Mouse (Mus musculus): ENCODE measurements at regions not wholly inside any gene's neighbourhood (a gene's known extent, or its start where the extent isn't known, plus 50 kb on each side); places are given as distances from the start of the nearest gene placed in this dataset.
A peak's percentile ranks its signal among the peaks of the same experiment; 100 is the strongest.

DNA sequence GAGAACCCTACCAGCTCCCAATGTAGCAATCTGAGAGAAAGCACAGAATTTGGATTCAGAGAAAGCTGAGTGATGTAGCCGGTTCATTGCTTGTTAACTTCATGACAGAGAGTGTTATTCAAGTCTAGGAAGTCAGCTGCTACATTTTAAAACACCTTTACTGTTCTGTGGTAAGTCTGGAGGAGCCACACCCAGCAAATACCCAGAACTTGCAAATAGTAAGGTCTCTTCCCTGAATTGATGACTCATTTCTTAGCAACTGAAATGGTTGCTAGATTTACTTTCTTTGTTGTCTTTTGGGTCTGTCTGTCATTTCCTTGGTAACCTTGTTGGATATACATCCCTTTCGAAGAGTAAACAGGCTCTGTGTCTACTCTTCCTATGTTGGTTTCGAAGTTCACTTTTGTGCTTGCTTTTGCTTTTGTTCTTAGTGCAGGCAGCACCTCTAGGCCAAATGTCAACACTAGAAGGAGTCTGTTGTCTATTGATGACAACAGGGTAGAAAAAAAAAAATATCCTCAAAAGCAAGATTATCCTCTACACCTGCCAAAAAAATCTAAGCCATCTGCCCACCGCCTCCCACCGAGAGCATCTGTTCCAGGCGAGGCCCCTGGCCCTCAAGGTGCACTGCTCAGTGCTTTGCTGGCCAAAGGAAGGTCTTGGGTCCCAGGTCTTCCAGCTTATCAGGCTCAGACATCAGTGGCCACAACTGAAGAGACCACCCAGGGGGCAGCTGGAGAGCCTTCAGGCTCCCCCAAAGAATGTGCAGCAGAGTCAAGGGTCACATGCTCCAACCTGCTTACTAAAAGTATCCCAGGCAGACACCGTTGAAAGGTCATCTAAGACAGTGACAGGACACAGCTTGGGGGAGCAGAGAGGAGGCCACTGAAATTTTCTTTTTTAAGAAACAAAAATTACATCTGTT is 372.3 kb upstream of the Nfe2l3 start:
- DNase-seq (ENCODE audit: low read depth) = peak; percentile 28

DNA sequence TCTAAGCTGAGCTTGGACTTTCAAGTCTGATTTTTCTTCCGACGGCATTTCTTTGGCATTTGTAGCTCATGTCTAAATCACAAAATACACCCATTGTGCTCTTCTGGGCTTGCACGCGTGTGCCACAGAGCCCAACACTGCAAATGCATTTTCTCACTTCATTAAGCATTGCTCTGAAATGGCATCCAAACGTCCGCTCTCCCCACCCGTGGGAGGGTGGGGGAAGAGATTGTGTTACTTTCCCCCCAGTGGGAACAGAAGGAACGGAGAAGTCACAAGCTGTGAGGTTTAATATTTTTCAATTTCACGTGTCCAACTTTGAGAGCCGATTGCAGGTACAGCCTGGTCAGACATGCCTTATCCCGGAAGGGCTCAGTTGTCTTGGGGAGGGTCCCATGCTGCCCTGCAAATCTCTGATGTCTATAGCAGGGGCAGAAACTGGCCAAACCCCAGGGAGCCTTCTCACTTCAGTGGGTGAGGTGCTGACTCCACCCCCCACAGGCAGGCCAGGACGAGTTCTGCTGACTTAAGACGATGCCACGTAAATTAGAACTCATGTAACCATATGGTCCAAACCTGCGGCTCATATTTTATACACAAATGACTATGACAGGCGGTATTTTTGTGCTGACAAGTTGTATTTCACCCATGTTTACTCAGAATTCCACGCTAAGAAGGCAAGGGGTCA is 371.5 kb upstream of the Nfe2l3 start:
- peak; percentile 64 for DNase-seq (ENCODE audit: low read depth)

DNA sequence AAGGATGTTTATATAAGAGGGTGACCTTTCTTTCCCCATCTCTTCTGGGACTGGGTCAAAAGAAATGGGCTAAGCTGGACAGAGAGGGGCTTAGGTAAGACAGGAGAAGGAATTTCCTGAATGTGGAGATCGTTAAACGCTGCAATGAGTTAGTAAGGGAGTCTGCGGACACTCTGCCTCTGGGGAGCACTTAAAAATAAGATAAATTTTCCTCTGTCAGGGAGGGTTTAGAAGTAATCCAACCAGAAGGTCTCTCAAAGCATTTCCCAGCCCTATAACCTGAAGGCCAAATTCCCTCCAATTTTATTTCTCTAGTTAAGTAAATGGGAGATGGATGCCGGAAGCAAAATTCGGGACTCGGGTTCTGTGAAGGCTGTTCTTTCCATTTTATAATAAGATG is 367.3 kb upstream of the Nfe2l3 start:
- DNase-seq (ENCODE audit: low read depth) = no peak

DNA sequence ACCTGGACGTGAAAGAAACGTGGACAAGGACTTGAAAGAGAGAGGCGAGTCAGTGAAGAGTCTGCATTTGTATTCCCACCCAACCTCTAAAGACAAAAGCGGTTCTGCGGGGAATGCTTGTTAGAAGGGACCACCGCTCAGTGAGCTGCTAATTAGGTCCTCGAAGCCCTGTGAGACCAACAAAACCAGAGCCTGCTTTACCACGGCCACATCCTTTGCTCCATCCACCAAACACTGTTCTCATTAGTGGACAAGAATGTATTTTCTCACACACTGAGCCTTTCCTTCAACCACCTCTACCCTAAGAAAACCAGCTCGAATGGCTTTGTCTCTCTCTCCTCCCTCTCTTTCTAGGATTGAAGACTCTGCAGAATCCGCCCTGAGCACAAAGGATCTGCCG is 365.1 kb upstream of the Nfe2l3 start:
- DNase-seq (ENCODE audit: low read depth) = no peak

DNA sequence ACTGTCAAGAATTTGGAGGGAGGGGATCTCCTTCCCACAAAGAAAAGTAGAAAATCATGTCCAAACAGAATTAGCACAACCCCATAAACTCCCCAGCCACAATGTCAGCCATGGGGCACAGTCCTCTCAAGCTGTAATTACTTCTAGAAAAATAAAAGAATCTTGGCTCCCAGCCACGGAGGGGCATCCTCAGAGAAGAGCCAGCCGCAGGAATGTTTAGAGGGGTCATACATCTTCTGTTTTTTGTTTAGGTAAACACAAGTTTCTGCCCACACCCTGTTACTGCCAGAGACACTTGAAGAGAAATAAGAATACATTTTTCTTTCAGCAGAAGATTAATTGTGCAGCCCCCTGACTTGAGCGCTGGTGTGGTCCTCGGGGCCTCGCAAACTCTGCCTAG is 362.5 kb upstream of the Nfe2l3 start:
- DNase-seq (ENCODE audit: low read depth) = no peak

DNA sequence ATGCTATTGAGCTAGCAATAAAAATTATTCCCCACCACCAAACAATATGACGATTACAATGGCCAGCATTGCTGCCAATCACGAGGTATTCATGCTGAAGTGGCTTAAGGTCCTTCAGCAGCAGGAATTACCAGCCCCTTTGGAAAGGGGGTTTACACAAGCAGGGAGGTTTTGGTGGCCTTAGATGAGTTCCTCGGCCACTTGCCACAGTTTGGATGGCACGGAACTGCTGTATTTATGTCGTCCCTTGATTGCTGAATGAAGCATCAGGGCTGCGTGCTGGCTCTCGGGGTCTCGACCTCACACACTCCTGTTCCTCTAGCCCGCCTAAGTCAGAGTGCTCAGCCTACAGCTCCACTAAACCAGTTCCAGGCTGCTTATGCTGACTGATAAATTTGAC is 361.2 kb upstream of the Nfe2l3 start:
- DNase-seq (ENCODE audit: low read depth) = no peak

DNA sequence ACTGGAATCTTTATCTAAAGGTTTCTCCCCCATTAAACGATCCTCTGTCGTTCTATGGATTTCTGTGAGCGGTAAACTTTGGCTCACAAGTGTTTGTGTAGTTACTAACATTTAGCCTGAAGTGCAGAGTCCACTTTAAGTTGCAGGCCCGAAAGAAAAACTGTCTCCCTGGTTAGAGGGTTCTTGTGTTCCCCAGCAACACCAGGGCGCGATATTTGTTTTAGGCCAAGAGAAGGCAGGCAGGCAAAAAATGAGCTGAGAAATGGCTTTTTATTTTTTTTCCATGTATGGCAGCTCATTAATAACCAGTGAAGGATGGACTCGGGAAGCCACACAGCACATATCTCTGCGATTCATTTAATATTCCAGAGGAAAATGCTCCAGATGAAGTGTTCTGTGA is 357.4 kb upstream of the Nfe2l3 start:
- DNase-seq (ENCODE audit: low read depth) = no peak

DNA sequence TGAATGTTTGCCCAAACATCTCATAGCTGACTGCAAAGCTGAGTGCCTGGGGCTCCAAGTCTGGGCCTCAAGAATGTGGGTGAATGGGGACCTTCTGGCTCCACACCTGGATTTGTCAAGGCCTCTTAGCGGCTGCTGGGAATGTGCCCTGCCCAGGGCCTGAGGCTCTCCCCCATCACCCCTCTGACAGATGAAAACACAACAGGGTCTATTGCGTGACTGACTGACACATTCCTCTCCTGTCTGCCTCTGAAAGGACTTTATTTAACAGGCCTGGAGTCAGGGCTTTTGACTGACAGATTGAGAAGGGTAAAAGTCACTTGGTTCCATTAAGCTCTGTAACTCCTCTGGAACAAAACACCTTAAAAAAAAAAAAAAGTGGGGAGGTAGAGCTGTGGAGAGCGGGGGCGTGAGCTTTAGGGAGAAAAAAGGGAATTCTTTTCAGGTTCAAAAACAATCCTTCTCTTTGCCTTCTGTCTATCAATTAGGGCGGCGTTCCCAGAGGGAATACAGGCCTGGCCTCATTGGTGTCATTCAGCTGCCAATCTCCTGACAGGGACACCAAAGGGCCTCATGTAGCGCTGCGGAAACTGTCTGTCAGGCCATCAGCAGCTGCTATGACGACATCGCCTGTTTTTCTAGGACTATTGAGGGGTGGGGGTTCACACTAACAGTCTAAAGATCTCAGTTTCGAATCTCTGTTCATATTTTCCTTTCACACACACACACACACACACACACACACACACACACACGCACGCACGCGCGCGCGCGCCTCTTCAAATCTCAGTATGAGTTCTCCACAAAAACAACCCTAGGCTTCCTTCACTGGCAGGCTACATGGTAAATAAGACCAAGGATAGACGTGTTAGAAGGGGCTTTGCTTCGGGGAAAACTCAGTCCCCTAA is 355.4 kb upstream of the Nfe2l3 start:
- peak; percentile 93 for DNase-seq (ENCODE audit: low read depth)

DNA sequence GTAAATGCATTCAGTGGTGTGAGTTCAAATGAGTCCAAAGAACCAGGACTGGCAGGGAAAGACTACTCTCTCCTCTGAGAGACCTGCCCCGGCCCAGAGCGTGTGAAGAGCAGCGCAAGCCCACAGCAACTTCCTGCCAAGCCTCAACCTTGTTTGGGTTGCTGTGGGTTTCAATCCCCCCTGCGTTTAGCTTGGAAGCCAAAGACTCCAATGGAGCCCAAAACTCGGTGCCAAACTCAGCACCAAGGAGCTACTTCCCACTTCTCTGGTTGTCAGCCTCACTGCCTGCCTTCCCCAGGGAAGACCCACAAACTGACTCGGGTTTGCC is 354.7 kb upstream of the Nfe2l3 start:
- DNase-seq (ENCODE audit: low read depth) = peak; percentile 87

DNA sequence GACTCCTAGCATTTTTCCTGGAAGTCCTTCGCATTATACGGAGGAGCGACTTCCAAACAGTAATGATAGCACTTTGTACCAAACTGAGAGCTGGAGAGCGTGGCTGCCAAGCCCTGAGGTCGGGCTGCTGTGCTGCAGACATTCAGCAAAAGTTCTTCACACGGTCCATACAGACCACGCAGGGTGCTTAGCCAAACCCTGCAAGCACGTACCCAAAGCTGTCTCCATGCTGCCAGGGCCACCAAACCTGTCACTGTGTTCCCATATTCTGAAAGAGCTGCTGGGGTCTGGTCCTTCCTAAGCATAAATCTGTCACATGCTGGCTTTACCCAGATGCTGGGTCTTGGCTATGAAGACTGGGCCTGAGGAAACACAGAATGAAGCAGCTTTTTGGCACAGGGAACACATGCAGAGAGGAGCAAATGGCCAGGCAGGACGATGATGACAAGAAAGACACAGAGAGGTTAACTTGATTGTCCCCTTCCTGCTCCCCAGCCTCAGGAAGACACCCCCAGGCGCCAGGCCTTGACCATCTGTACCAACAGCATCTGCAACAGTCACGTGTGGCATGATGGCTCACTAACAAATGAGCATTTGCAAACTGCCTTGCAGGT is 354.0 kb upstream of the Nfe2l3 start:
- no peak for DNase-seq (ENCODE audit: low read depth)

DNA sequence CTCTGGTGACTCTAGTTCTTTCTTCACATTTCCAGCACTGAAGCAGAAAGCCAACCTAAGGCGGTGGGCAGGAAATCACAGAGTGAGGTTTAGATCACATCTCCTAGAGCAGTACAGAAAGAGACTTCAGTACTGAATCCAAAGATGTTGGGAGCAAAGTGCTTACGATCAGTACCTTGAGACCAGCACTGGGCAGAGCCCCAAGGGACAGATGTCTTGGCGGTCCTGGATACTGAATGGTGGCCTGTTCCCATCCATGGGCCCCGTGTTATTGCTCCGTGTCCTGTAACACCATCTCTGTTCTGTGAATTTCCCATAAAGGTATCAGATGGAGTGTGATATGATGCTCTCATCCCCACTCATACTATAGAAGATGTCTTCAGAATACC is 353.5 kb upstream of the Nfe2l3 start:
- DNase-seq (ENCODE audit: low read depth) = no peak

DNA sequence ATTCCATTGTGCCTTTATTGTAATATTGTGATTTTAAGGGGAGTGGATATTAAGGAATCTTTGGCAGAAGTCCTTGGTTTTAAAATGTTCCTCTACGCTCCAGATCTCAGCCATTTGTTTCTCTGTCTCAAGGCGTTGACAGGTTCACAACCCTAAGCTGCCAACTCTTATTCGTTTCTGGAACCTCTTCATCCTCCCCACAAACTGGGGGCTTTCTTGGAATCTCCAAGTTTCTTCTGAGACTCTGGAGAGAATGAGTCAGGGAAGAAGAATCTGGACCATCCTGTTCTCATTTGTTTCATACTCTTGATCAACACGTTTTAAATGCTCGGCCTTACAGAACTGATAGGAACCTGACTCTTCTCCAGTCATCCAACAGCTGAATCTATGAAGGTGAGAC is 351.4 kb upstream of the Nfe2l3 start:
- DNase-seq (ENCODE audit: low read depth) = peak; percentile 27

DNA sequence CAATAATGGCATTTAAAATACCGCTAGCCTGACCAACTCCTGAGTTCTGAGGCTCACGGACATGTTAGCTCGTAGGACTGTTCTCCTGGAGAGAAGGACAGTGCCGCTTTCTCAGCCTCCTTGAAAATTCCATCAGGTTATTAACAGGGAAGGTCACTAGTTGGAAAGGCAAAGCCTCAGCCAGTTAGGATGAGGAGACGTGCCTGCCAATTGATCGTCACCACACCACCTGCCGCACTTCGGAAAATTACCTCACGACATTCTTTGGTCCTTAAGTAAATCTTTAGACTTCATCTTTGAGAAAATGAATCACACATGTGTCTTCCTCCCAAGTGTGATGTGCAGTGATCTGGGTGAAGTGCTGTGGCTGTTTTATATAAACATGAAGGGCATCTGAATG is 347.8 kb upstream of the Nfe2l3 start:
- DNase-seq (ENCODE audit: low read depth) = no peak

DNA sequence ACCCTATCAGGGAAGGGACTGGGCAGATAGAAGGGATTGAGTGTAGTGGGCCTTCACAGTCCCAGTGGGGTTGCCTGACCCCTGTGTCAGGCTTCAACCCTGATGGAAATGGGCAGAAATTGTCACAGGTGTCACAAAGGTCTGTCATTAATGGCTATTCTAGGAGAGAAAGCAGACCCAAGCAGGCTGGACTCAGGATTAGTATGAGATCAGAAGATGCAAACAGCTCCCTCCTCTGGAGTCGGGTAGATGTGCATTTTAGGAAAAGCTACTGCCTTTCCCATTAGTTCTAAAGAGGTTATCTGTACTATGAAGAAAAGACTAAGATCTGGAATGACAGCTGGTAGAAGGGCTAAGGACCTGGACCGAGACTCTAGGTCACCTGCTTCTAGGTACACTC is 346.9 kb upstream of the Nfe2l3 start:
- no peak for DNase-seq (ENCODE audit: low read depth)

DNA sequence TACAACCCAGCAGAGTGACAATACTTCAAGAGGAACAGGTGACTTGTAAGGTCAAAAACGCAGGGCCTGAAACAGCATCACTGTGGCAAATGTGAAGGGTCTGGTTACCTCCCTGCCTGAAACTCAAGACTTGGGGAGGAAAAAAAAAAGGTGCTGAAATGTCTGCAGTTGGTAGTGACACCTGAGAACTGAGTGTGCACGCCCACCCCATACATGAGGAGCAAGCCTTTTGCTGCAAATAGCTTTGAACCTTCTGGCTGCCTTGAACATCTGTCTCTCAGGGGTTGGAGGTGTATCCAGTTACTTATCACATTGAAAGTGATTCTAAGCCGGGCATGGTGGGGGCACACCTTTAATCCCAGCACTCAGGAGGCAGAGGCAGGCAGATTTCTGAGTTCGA is 346.1 kb upstream of the Nfe2l3 start:
- DNase-seq (ENCODE audit: low read depth) = no peak

DNA sequence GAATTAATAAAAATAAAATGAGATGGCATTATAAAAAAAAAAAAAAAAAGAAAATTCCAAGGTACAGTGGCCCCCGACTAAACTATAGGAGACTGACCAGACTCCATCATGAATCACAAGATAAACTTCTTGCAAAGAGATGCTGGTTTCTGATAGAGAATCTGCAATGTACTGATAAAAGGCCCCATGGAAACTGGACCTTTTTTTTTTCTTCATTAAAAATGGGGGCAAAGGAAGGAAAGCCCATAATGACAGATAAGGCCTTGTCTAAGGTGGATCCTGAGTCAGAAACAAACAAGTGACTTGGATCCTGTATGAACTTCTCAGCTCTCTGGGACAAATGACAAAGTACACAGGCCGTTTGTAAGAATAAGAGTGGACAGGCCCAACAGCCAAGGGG is 344.7 kb upstream of the Nfe2l3 start:
- no peak for DNase-seq (ENCODE audit: low read depth)

DNA sequence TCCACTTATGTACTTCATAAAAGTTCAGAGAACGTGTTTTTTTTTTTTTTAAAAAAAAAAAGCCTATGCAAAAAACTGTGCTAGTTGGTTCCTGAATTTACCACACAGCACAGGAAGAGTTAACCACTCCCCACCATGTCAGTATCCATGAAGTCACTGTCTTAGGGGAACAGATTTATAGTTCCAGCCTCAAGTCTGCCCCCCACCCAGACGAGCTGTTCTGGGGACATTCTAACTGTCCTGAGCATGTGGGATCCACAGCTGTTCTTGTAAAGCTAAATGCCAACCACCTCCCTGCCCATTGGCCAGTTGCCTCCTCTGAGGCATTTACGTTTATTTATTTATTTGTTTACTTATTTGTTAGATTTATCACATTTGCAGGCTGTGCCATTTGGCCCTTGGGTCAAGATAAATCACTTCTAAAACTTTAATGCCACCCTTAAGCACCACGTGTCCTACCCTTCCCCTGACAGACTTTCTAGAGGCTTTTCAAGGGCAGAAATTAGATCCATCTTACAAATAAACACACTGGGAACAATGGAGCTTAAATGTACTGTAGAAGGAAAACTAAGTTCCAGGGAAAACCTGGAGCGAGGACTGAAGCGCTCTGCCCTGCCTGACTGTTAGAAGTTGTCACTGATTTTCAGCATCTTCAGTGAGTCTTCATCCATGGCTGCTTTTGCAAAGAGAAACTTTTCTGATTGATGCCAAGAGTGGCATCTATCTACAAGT is 343.7 kb upstream of the Nfe2l3 start:
- no peak for DNase-seq (ENCODE audit: low read depth)

DNA sequence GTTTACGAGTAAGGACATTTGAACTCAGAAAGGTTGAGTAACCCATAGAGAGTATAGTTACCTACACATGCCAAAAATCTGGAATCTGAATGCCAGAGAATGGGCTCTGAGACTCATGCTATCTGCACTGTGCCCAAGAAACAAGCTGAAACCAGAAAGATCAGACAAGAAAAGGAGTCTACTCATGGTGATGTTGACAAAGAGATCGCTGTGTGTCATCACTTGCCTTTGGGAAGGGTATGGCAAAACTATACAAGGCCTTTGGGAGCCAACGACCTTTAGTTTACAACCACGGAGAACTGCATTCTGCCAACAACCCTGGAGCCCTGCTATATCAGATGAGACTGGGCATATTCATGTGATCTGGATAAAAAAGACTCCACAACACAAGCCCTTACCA is 339.3 kb upstream of the Nfe2l3 start:
- DNase-seq (ENCODE audit: low read depth) = no peak

DNA sequence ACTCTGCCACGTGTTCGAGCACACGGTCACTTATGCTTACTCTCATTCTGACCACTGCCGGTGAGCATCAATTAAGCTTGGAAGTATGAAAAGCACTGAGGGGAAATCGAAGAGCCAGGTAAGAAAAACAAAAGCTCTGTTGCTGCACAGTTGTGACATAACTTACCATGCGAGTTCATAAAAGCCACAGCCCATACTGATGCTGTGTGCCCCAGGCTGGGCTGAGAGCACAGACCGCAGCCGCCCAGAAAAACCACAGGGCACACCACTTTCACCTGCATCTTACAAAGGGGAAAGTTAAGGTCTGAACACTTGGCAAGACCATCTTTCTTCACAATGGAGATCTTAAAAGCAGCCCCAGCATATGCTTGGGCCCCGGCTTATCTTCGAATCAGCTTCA is 338.2 kb upstream of the Nfe2l3 start:
- DNase-seq (ENCODE audit: low read depth) = no peak

DNA sequence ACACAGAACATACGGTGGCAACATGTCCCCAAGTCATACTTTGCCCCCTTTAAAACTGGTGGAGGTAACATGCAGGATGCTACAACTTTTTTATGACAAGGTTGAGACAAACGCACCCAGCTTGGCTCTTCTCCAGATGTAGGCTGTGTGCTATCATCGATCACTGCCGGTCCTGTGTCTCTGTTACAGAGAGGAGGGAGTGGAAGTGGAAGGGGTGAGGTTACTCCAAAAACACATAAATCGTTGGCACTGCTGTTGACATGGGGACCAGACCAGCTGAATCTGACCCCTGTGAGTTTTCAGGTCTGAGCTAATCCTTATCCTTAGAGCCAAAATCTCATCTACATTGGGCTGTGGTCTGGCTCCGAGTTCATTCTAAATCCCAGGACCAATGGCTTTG is 335.0 kb upstream of the Nfe2l3 start:
- no peak for DNase-seq (ENCODE audit: low read depth)

DNA sequence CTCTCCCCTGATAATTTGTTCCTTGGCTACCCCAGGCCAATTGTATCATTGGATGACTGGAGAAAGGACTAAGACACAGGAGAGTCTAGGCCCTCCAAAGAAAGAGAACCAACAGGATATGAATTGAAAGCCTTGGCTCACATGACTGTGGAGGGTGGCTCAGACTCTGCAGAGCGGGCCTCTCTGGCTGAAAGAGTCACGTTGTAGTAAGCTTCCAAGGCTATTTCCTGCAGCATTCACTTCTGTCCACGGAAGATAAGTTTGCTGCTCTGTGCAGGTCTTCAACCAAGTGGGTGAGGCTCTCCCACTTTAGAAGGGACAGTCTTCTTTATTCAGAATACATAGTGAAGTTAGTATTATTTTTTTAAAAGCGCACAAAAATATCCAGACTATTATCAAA is 332.1 kb upstream of the Nfe2l3 start:
- DNase-seq (ENCODE audit: low read depth) = no peak

DNA sequence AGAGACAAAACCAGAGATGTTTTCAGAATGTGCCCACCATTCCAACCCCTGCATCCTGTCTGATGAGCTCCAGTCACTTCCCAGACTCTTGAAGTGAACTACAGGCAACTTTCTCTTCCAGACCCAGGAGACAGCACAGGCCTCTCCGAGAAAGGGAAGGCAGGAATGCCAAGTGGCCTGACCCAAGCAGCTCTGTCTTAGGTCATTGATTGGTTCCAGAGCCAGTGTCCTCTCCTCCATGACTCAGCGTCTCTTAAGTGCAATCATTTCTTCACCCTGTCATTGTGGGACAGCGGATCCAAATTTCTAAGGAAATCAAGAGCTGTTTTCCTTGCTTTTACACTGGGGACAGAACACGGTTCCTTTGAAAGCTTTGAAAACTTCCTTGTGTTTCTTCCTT is 329.2 kb upstream of the Nfe2l3 start:
- DNase-seq (ENCODE audit: low read depth) = no peak

Data from fibroblast of lung, adult 2 months (primary cell).